Mouse (Mus musculus) NIH3T3 (cell line): ENCODE measurements at regions not wholly inside any gene's neighbourhood (a gene's known extent, or its start where the extent isn't known, plus 50 kb on each side); places are given as distances from the start of the nearest gene placed in this dataset.

ENCODE experiments used
- DNase-seq: peaks from one replicate; pipeline ENCODE4 v3.0.0-alpha.2; 2012; ENCODE audit warnings: low read depth

DNA sequence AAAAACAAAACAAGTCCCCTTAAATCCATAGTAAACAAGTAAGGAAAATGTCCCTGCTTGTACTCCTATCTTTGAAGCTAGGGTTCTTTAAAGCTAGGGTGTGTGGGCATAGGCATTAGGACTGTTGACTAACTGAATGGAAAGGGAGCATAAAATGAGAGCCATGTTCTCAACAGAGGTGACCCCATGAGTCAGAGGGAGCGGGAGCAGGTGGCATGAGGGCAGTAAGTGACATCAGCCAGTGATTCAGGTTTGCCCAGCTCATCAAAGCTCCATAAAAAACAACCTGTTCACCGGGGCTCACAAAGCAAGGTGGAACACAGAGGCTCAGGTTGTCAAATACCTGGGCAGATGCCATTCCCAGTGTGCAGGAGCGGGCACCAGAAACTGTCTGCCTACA is 104.6 kb upstream of the 1700056E22Rik start:
- no peak for DNase-seq

GRCm38 (mm10) chr1:184130897-184131296 is 96.8 kb upstream of the 1700056E22Rik start:
- DNase-seq, result no peak

- DNase-seq, result peak; percentile 41
These were observed 93.2 kb upstream of the 1700056E22Rik start for GRCm38 (mm10) chr1:184127321-184127720.

- DNase-seq, result no peak
These were observed 92.8 kb upstream of the 1700056E22Rik start for GRCm38 (mm10) chr1:184126909-184127308.
